Mouse (Mus musculus) CH12.LX (cell line): ENCODE measurements at regions not wholly inside any gene's neighbourhood (a gene's known extent, or its start where the extent isn't known, plus 50 kb on each side); places are given as distances from the start of the nearest gene placed in this dataset.

ENCODE experiments used
- DNase-seq: peaks from one replicate; pipeline ENCODE4 v3.0.0-alpha.2; 2013; ENCODE audit errors: extremely low read depth
- H3K27ac ChIP-seq: 2 replicates; pipeline ENCODE4 v1.5.1; 2012; ENCODE audit warnings: low read depth, mild to moderate bottlenecking, control low read depth, moderate library complexity; ENCODE audit not compliant: insufficient read depth
- H3K27me3 ChIP-seq: replicated peaks from 2 replicates; pipeline ENCODE3; 2012; ENCODE audit warnings: inconsistent platforms
- H3K36me3 ChIP-seq, 2 experiments: replicated peaks in 1 of 2; 2 replicates each; pipeline versions ENCODE3 to v1.6.1; 2012; ENCODE audit warnings: inconsistent platforms in 1 of 2, low read length in 1 of 2, mild to moderate bottlenecking in 1 of 2, mixed read lengths in 1 of 2, moderate library complexity in 1 of 2; ENCODE audit not compliant: control insufficient read depth in 1 of 2, insufficient read depth in 1 of 2
- H3K4me1 ChIP-seq, 2 experiments: 2 replicates each; pipeline ENCODE4 v1.6.1; 2012; ENCODE audit warnings: inconsistent platforms in 1 of 2, moderate library complexity in 1 of 2; ENCODE audit not compliant: insufficient read depth in 2 of 2, control insufficient read depth in 1 of 2
- H3K4me2 ChIP-seq: 2 replicates; pipeline ENCODE4 v1.6.1; 2012; ENCODE audit warnings: low read depth, mild to moderate bottlenecking, control low read depth; ENCODE audit not compliant: poor library complexity, insufficient read depth, severe bottlenecking
- H3K4me3 ChIP-seq, 3 experiments: fragments of 150-350 bp in 1 of 3; sonication (generic) in 1 of 3; replicated peaks in 1 of 3; 2 replicates each; pipeline versions ENCODE3 to v1.5.1; 2011 to 2012; ENCODE audit warnings: low read depth in 2 of 3, low read length in 2 of 3, mild to moderate bottlenecking in 2 of 3, moderate library complexity in 2 of 3, control low read depth in 1 of 3, improper control_type of control experiment in 1 of 3, inconsistent platforms in 1 of 3, mixed read lengths in 1 of 3; ENCODE audit not compliant: poor library complexity in 1 of 3
- H3K79me2 ChIP-seq: replicated peaks from 2 replicates; pipeline ENCODE4 v1.6.1; 2012; ENCODE audit warnings: mild to moderate bottlenecking, moderate library complexity; ENCODE audit not compliant: control insufficient read depth, poor library complexity, insufficient read depth, severe bottlenecking; ENCODE audit errors: extremely low read depth
- H3K9ac ChIP-seq: 2 replicates; pipeline ENCODE4 v1.6.1; 2012; ENCODE audit warnings: low read depth, mild to moderate bottlenecking, control low read depth, moderate library complexity; ENCODE audit not compliant: insufficient read depth
- H3K9me3 ChIP-seq: replicated peaks from 2 replicates; pipeline ENCODE3; 2012; ENCODE audit warnings: low read length, inconsistent platforms, mixed read lengths
- CHD2 ChIP-seq: IDR thresholded peaks from 2 replicates; pipeline ENCODE4 v1.6.1; 2011; ENCODE audit warnings: low read length, improper control_type of control experiment
- CTCF ChIP-seq, 2 experiments: IDR thresholded peaks in 1 of 2; conservative IDR thresholded peaks in 1 of 2; 2 replicates each; pipeline ENCODE4 v1.5.1; 2011 to 2012; ENCODE audit warnings: low read depth in 2 of 2, low read length in 2 of 2, improper control_type of control experiment in 1 of 2, inconsistent platforms in 1 of 2, mild to moderate bottlenecking in 1 of 2, moderate library complexity in 1 of 2
- EP300 ChIP-seq: IDR thresholded peaks from 2 replicates; pipeline ENCODE4 v1.6.1; 2011; ENCODE audit warnings: low read length, improper control_type of control experiment
- ETS1 ChIP-seq: conservative IDR thresholded peaks from 2 replicates; pipeline ENCODE4 v1.6.1; 2012; ENCODE audit warnings: low read depth, mild to moderate bottlenecking, inconsistent platforms, low read length, improper control_type of control experiment, moderate library complexity
- GABPA ChIP-seq: IDR thresholded peaks from 2 replicates; pipeline ENCODE4 v1.6.1; 2012; ENCODE audit warnings: low read depth, low read length, improper control_type of control experiment, inconsistent platforms; ENCODE audit not compliant: insufficient replicate concordance
- HCFC1 ChIP-seq: IDR thresholded peaks from 2 replicates; pipeline ENCODE4 v1.6.1; 2012; ENCODE audit warnings: low read depth, mild to moderate bottlenecking, inconsistent platforms, low read length, improper control_type of control experiment
- MAFK ChIP-seq: IDR thresholded peaks from 2 replicates; pipeline ENCODE4 v1.6.1; 2011; ENCODE audit warnings: low read length, improper control_type of control experiment; ENCODE audit not compliant: insufficient replicate concordance
- MAZ ChIP-seq: IDR thresholded peaks from 2 replicates; pipeline ENCODE4 v1.6.1; 2012; ENCODE audit warnings: low read depth, mild to moderate bottlenecking, inconsistent platforms, low read length, improper control_type of control experiment, moderate library complexity
- MEF2A ChIP-seq: IDR thresholded peaks from 2 replicates; pipeline ENCODE4 v1.6.1; 2014; ENCODE audit warnings: low read depth, mild to moderate bottlenecking, inconsistent platforms, low read length, improper control_type of control experiment, borderline replicate concordance
- MXI1 ChIP-seq: IDR thresholded peaks from 2 replicates; pipeline ENCODE4 v1.6.1; 2011; ENCODE audit warnings: mild to moderate bottlenecking, low read depth, low read length, improper control_type of control experiment
- PAX5 ChIP-seq: IDR thresholded peaks from 2 replicates; pipeline ENCODE4 v1.6.1; 2012; ENCODE audit warnings: low read length, inconsistent platforms, mixed read lengths
- POLR2A ChIP-seq: IDR thresholded peaks from 2 replicates; pipeline ENCODE4 v1.6.1; 2011; ENCODE audit warnings: low read depth, mild to moderate bottlenecking, improper control_type of control experiment, low read length
- POLR2AphosphoS2 ChIP-seq: IDR thresholded peaks from 2 replicates; pipeline ENCODE4 v1.6.1; 2011; ENCODE audit warnings: low read depth, low read length, improper control_type of control experiment
- RAD21 ChIP-seq: IDR thresholded peaks from 2 replicates; pipeline ENCODE4 v1.6.1; 2011; ENCODE audit warnings: low read depth, mild to moderate bottlenecking, low read length, improper control_type of control experiment, moderate library complexity
- SMC3 ChIP-seq: IDR thresholded peaks from 2 replicates; pipeline ENCODE4 v1.6.1; 2011; ENCODE audit warnings: low read depth, low read length, improper control_type of control experiment
- UBTF ChIP-seq: IDR thresholded peaks from 2 replicates; pipeline ENCODE4 v1.6.1; 2012; ENCODE audit warnings: low read depth, mild to moderate bottlenecking, inconsistent platforms, low read length, improper control_type of control experiment, moderate library complexity
- USF1 ChIP-seq: IDR thresholded peaks from 2 replicates; pipeline ENCODE4 v1.6.1; 2014; ENCODE audit warnings: low read depth, mild to moderate bottlenecking, inconsistent platforms, low read length, improper control_type of control experiment
- USF2 ChIP-seq: conservative IDR thresholded peaks from 2 replicates; pipeline ENCODE4 v1.6.1; 2011; ENCODE audit warnings: low read depth, low read length, improper control_type of control experiment
- ZMIZ1 ChIP-seq: IDR thresholded peaks from 2 replicates; pipeline ENCODE4 v1.6.1; 2012; ENCODE audit warnings: low read depth, mild to moderate bottlenecking, inconsistent platforms, low read length, improper control_type of control experiment
- dilution Hi-C: fragments of 300-500 bp; cut with MboI; formaldehyde crosslinking; loops from 2 replicates; pipeline ENCODE4 v1.14.3; 2020; ENCODE audit warnings: low sequenced_read_pairs; ENCODE audit not compliant: extremely low pct_unique_long_range_greater_than_20kb, extremely low pct_ligation_motif_present
- in situ Hi-C: fragments of 300-500 bp; cut with MboI; formaldehyde crosslinking; loops from 3 replicates; pipeline ENCODE4 v1.14.3; 2019; ENCODE audit warnings: low sequenced_read_pairs, low pct_ligation_motif_present, low pct_unique_long_range_greater_than_20kb, mixed read lengths

GRCm38 (mm10) chr7:137522450-137522849 is 85.0 kb downstream of the Glrx3 start:
- Histone ChIP-seq H3K4me3 (no peak overlapping the region), H3K79me2 (no peaks in the 10 kb centered on the region), H3K9me3 (peaks cover 6% of the 10 kb centered on the region), H3K36me3 (no peaks in the 10 kb centered on the region), H3K9ac (no peak overlapping the region), H3K4me1 (no peaks in the 10 kb centered on the region), H3K27me3 (peaks cover 88% of the 10 kb centered on the region), H3K4me2 (no peak overlapping the region), H3K27ac (no peak overlapping the region)
- no peak for TF ChIP-seq HCFC1
- TF ChIP-seq CTCF (conservative IDR thresholded peaks at IDR 0.05 in 1 of 2, IDR thresholded peaks at IDR 0.05 in 1 of 2; ENCODE audit: low read depth in 2 of 2, low read length in 2 of 2) = peak in 1 of 2 experiments; percentile 24; a peak in 1 of 4 replicates
- DNase-seq = no peak
- dilution Hi-C loops = no loop called here
- in situ Hi-C loops = no loop called here

- no peak for TF ChIP-seq MAZ
- TF ChIP-seq EP300 = no peak
- TF ChIP-seq CTCF (conservative IDR thresholded peaks at IDR 0.05 in 1 of 2, IDR thresholded peaks at IDR 0.05 in 1 of 2; ENCODE audit: low read depth in 2 of 2, low read length in 2 of 2) = no peak
- no peak for TF ChIP-seq PAX5
- no peak for TF ChIP-seq MXI1
- no peak for TF ChIP-seq USF2
- TF ChIP-seq ZMIZ1 = no peak
- TF ChIP-seq POLR2AphosphoS2 = no peak
- TF ChIP-seq, all 38 proteins: peak for 0
- no peaks in the 10 kb centered on the region for H3K9me3 ChIP-seq
- H3K4me1 ChIP-seq = no peaks in the 10 kb centered on the region
- H3K27ac ChIP-seq = no peak overlapping the region
- H3K36me3 ChIP-seq = no peaks in the 10 kb centered on the region
- H3K9ac ChIP-seq = no peak overlapping the region
- no peaks in the 10 kb centered on the region for H3K79me2 ChIP-seq
- H3K4me3 ChIP-seq = no peak overlapping the region
- peaks cover 92% of the 10 kb centered on the region for H3K27me3 ChIP-seq
- no peak for DNase-seq
- dilution Hi-C loops (no loop called here), in situ Hi-C loops (no loop called here)
- no peak overlapping the region for H3K4me2 ChIP-seq
Observed at GRCm38 (mm10) chr7:137533476-137533875, 96.1 kb downstream of the Glrx3 start.

GRCm38 (mm10) chr7:137549991-137550390 is 112.6 kb downstream of the Glrx3 start:
- in situ Hi-C loops = no loop called here
- H3K27ac ChIP-seq = no peak overlapping the region
- DNase-seq = peak; percentile 50
- H3K36me3 ChIP-seq = no peaks in the 10 kb centered on the region
- H3K79me2 ChIP-seq = no peaks in the 10 kb centered on the region
- H3K4me3 ChIP-seq = no peak overlapping the region
- no peaks in the 10 kb centered on the region for H3K9me3 ChIP-seq
- peaks cover 51% of the 10 kb centered on the region for H3K27me3 ChIP-seq
- TF ChIP-seq USF1 = no peak
- TF ChIP-seq CTCF (conservative IDR thresholded peaks at IDR 0.05 in 1 of 2, IDR thresholded peaks at IDR 0.05 in 1 of 2; ENCODE audit: low read depth in 2 of 2, low read length in 2 of 2) = peak; percentile 56 to 74
- no peak for TF ChIP-seq UBTF
- TF ChIP-seq MEF2A = no peak
- TF ChIP-seq ETS1 = no peak
- no peak for TF ChIP-seq CHD2
- TF ChIP-seq MAZ = no peak
- TF ChIP-seq POLR2AphosphoS2 = no peak
- TF ChIP-seq GABPA = no peak
- TF ChIP-seq RAD21 = peak; percentile 34
- no peak for TF ChIP-seq MAFK
- no peak for TF ChIP-seq POLR2A
- peak; percentile 69 for TF ChIP-seq SMC3
- no peak for TF ChIP-seq USF2
- TF ChIP-seq HCFC1 = no peak
- TF ChIP-seq EP300 = no peak
- no peak overlapping the region for H3K9ac ChIP-seq
- dilution Hi-C loops = no loop called here
- no peak overlapping the region for H3K4me2 ChIP-seq
- H3K4me1 ChIP-seq = no peaks in the 10 kb centered on the region
